Mouse (Mus musculus) liver, embryonic 16.5 days (tissue): ENCODE measurements around the gene Serbp1. TPM values are rescaled to one million over a fixed set of nuclear protein-coding genes. Genes with fewer than 3 reads are reported as not detected.

ENCODE experiments used
- ATAC-seq: fragments of 200-750 bp; cut with Nextera tagmentation; 2 replicates; pipeline ENCODE4 v1.8.0; 2017; ENCODE audit warnings: low read depth, mild to moderate bottlenecking, moderate number of reproducible peaks, moderate library complexity
- H3K27ac ChIP-seq: fragments of 300-500 bp; sonication (generic); 2 replicates; pipeline ENCODE4 v1.5.1; 2014; ENCODE audit warnings: mild to moderate bottlenecking, low read length
- H3K27me3 ChIP-seq: fragments of 300-500 bp; sonication (generic); 2 replicates; pipeline ENCODE4 v1.6.1; 2014; ENCODE audit warnings: low read depth, low read length, mixed read lengths; ENCODE audit not compliant: control insufficient read depth, insufficient read depth
- H3K36me3 ChIP-seq: fragments of 300-500 bp; sonication (generic); 2 replicates; pipeline ENCODE4 v1.6.1; 2014; ENCODE audit warnings: mild to moderate bottlenecking; ENCODE audit not compliant: control insufficient read depth, insufficient read depth
- H3K4me1 ChIP-seq: fragments of 300-500 bp; sonication (generic); 2 replicates; pipeline ENCODE4 v1.6.1; 2014; ENCODE audit warnings: low read depth, low read length, mixed read lengths; ENCODE audit not compliant: control insufficient read depth
- H3K4me2 ChIP-seq: fragments of 300-500 bp; sonication (generic); 2 replicates; pipeline ENCODE4 v1.6.1; 2014; ENCODE audit warnings: low read depth, low read length, mixed read lengths
- H3K4me3 ChIP-seq: fragments of 300-500 bp; sonication (generic); 2 replicates; pipeline ENCODE4 v1.5.1; 2014; ENCODE audit warnings: low read depth, mild to moderate bottlenecking, low read length
- H3K9ac ChIP-seq: fragments of 300-500 bp; sonication (generic); 2 replicates; pipeline ENCODE4 v1.6.1; 2014; ENCODE audit warnings: low read depth, low read length
- H3K9me3 ChIP-seq: fragments of 300-500 bp; sonication (generic); replicated peaks from 2 replicates; pipeline ENCODE4 v1.6.1; 2016; ENCODE audit warnings: low read length; ENCODE audit not compliant: control insufficient read depth
- WGBS: fragments of 180-500 bp; shearing (Covaris S2); extraction: QIAGEN DNeasy Blood & Tissue Kit; methylation state at CpG from one replicate; pipeline ENCODE4 v1.1.7; 2014; ENCODE audit not compliant: insufficient replicate concordance; 5-methylcytosine and 5-hydroxymethylcytosine counted together
- polyA plus RNA-seq: library from polyadenylated mRNA; unstranded; fragments of >200 nt; fragmentation: Nextera tagmentation; extraction: Ambion mirVana; gene quantifications from 2 replicates; pipeline ENCODE4 v1.2.1, GENCODE M21; 2015

Serbp1 gene
- polyA plus RNA-seq, 1 experiment from 2014 or later, result 183 TPM

DNA sequence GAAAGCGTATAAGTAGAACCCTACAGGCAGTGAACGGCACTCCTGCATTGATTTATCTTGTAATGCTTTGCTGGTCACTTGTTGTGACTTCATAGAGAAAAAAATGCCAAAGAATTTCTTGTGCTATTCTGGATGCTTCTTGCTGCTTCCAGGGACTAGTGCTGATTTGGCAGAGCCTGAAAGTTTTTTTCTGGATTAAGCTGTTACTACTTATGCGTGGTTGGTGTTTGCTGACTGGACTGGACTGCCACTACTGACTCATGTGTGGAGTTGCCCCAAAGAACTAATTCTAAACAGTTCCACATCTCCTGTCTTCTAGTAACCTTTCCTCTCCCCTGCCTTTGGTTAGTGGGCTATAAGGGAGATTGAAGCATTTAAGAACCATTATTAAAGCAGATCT, 85.8 kb downstream of the Serbp1 start:
- H3K4me2 ChIP-seq, result no peak overlapping the region
- H3K27ac ChIP-seq, result no peak overlapping the region
- no peak overlapping the region for H3K4me3 ChIP-seq
- H3K4me1 ChIP-seq, result no peaks in the 10 kb centered on the region
- WGBS, result 72% methylated on average over 3 of the region's 3 CpGs
- no peaks in the 10 kb centered on the region for H3K9me3 ChIP-seq
- no peak for ATAC-seq
- H3K36me3 ChIP-seq, result no peaks in the 10 kb centered on the region
- H3K27me3 ChIP-seq, result no peaks in the 10 kb centered on the region
- no peak overlapping the region for H3K9ac ChIP-seq

DNA sequence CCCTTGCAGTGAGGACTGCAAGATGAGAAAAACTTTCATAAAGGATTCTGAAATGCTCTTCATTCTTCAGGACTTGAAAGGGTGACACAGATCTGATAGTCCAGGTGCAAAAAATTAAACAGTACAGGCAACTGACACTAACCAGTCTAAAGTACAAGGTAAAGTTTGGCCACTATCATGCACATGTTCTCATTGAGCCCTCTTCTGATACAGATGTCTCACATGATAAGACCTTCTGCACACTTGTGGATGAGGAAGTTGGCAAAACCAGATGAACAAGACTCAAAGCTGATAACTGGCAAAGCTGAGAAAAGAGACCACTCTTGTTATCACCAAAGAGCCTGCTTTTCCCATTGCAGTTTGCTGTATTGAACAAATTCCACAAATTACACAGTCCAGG, 100.0 kb downstream of the Serbp1 start:
- Histone ChIP-seq H3K4me2 (no peak overlapping the region), H3K36me3 (no peaks in the 10 kb centered on the region), H3K27ac (no peak overlapping the region; the same call in 1 of the 2 replicates), H3K4me3 (no peak overlapping the region), H3K9ac (no peak overlapping the region), H3K4me1 (peaks cover 9% of the 10 kb centered on the region), H3K9me3 (no peaks in the 10 kb centered on the region), H3K27me3 (no peaks in the 10 kb centered on the region)
- ATAC-seq, result peak; percentile 87

DNA sequence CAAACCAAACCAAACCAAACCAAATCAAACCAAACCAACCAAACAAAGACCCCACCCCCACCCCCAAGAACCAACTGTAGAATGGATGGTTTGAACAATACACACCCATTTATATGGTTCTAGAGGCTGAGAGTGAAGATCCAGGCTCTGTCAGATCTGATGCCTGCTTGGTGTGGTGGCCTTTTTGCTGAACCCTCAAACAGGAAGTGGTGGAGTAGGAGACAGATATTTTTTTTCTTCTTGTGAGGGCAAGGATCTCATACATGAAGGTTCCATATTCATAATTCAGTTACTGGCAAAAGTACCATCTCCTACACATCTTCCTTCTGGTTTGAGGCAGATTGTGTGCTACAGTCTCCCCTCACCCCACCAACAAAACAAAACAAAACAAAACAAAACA, 101.5 kb downstream of the Serbp1 start:
- H3K4me1 ChIP-seq, result peaks cover 9% of the 10 kb centered on the region
- H3K27ac ChIP-seq, result no peak overlapping the region
- ATAC-seq, result no peak
- no peak overlapping the region for H3K9ac ChIP-seq
- H3K27me3 ChIP-seq, result no peaks in the 10 kb centered on the region
- H3K4me2 ChIP-seq, result no peak overlapping the region
- no peak overlapping the region for H3K4me3 ChIP-seq
- no peaks in the 10 kb centered on the region for H3K9me3 ChIP-seq
- no peaks in the 10 kb centered on the region for H3K36me3 ChIP-seq

Other genes with a start within 250 kb of the Serbp1 start
- gene Gadd45a, start 200.7 kb upstream of the Serbp1 start, polyA plus RNA-seq, result 54.4 and 56.6 TPM in 2 replicates
- 0.19 and 0.27 TPM in 2 replicates for gene Il12rb2, start 138.0 kb downstream of the Serbp1 start, polyA plus RNA-seq